Mouse (Mus musculus) hindbrain, postnatal 0 days (tissue): ENCODE results near the gene Adam3. TPM values are rescaled to one million over a fixed set of nuclear protein-coding genes. Genes with fewer than 3 reads are reported as not detected.

ENCODE experiments used
- ATAC-seq: fragments of 200-750 bp; cut with Nextera tagmentation; 2 replicates; pipeline ENCODE4 v1.8.0; 2017; ENCODE audit warnings: mild to moderate bottlenecking, moderate TSS enrichment, moderate library complexity
- DNase-seq: peaks from one replicate; pipeline ENCODE4 v3.0.0-alpha.2; 2015; ENCODE audit warnings: low spot score
- H3K27ac ChIP-seq: fragments of 300-500 bp; sonication (generic); 2 replicates; pipeline ENCODE4 v1.5.1; 2014; ENCODE audit warnings: mild to moderate bottlenecking
- H3K27me3 ChIP-seq: fragments of 300-500 bp; sonication (generic); 2 replicates; pipeline ENCODE4 v1.6.1; 2014; ENCODE audit warnings: low read length, mixed read lengths; ENCODE audit not compliant: insufficient read depth
- H3K36me3 ChIP-seq: fragments of 300-500 bp; sonication (generic); 2 replicates; pipeline ENCODE4 v1.6.1; 2014; ENCODE audit warnings: low read length, mixed read lengths; ENCODE audit not compliant: insufficient read depth
- H3K4me1 ChIP-seq: fragments of 300-500 bp; sonication (generic); 2 replicates; pipeline ENCODE4 v1.6.1; 2014; ENCODE audit warnings: antibody characterized with exemption, low read length, mixed read lengths; ENCODE audit not compliant: insufficient read depth
- H3K4me2 ChIP-seq: fragments of 300-500 bp; sonication (generic); 2 replicates; pipeline ENCODE4 v1.6.1; 2014; ENCODE audit warnings: low read depth, mild to moderate bottlenecking, low read length, moderate library complexity, mixed read lengths
- H3K4me3 ChIP-seq: fragments of 300-500 bp; sonication (generic); 2 replicates; pipeline ENCODE4 v1.5.1; 2014; ENCODE audit warnings: low read length
- H3K9ac ChIP-seq: fragments of 300-500 bp; sonication (generic); replicated peaks from 2 replicates; pipeline ENCODE4 v1.6.1; 2014; ENCODE audit warnings: mild to moderate bottlenecking, low read length, moderate library complexity, mixed read lengths
- H3K9me3 ChIP-seq: fragments of 300-500 bp; sonication (generic); 2 replicates; pipeline ENCODE4 v1.6.1; 2016; ENCODE audit warnings: low read length, mixed read lengths
- CTCF ChIP-seq: IDR thresholded peaks from 2 replicates; pipeline ENCODE4 v1.5.1; 2016; ENCODE audit warnings: antibody characterized with exemption, control low read depth, low read depth
- WGBS: fragments of 180-500 bp; shearing (Covaris S2); extraction: QIAGEN DNeasy Blood & Tissue Kit; methylation state at CpG from one replicate; pipeline ENCODE4 v1.1.7; 2014; 5-methylcytosine and 5-hydroxymethylcytosine counted together
- polyA plus RNA-seq: library from polyadenylated mRNA; unstranded; fragments of >200 nt; fragmentation: Nextera tagmentation; extraction: Ambion mirVana; gene quantifications from 2 replicates; pipeline ENCODE4 v1.2.1, GENCODE M21; 2015
- total RNA-seq: library from RNA; depleted of rRNA; stranded (reverse); fragments of >200 nt; gene quantifications from 2 replicates; pipeline ENCODE4 v1.2.3, GENCODE M21; 2014; rRNA removed

The Adam3 gene
- total RNA-seq, result not detected in 2 replicates
- polyA plus RNA-seq, result 0.34 and 0.38 TPM in 2 replicates

DNA sequence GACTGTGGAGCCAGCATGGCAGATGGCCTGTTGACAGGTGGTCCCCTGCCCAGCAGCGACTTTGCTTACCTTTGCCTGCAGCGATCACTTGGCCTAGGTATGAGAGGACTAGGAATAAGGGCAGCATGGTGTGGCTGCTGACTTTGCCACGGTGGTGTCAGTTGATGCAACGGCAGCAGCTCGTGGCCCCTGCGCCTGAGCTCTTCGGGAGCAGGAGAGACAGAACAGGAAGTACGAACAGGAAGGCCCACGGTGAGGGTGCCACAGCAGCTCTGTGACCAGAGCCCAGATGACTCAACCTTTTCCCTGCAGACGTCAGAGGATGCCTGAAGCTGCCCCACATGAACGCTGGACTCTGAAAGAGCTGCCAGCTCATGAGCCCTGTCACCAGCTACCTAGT, at the start of gene Adam3:
TSS of gene Adam3 (minus strand) at position 223 of the 400 bp plus-strand sequence.
- no peaks in the 10 kb centered on the region for H3K4me1 ChIP-seq
- WGBS, result 64% methylated on average over 11 of the region's 11 CpGs
- no peak within 1 kb of the TSS for H3K4me3 ChIP-seq
- H3K27ac ChIP-seq, result no peak within 1 kb of the TSS
- DNase-seq (peak; percentile 3), ATAC-seq (no peak)
- no peaks in the 10 kb centered on the region for H3K27me3 ChIP-seq
- no peaks in the 10 kb centered on the region for H3K36me3 ChIP-seq
- H3K9me3 ChIP-seq, result no peaks in the 10 kb centered on the region
- no peak within 1 kb of the TSS for H3K4me2 ChIP-seq
- H3K9ac ChIP-seq, result no peak within 1 kb of the TSS
- TF ChIP-seq CTCF, result no peak

GRCm38 (mm10) chr8:24724886-24725626, 596 bp downstream of the Adam3 start:
- Histone ChIP-seq H3K9ac (no peak overlapping the region), H3K4me3 (no peak overlapping the region)
- DNase-seq, result no peak

More at GRCm38 (mm10) chr8:24724886-24725626, 596 bp downstream of the Adam3 start:
- H3K36me3 ChIP-seq, result no peaks in the 10 kb centered on the region
- ATAC-seq, result no peak
- TF ChIP-seq CTCF, result no peak
- no peak overlapping the region for H3K4me2 ChIP-seq
- H3K4me1 ChIP-seq, result no peaks in the 10 kb centered on the region
- 79% methylated on average over 16 of the region's 16 CpGs for WGBS
- no peaks in the 10 kb centered on the region for H3K9me3 ChIP-seq
- H3K27me3 ChIP-seq, result no peaks in the 10 kb centered on the region
- no peak overlapping the region for H3K27ac ChIP-seq

Other genes starting within 250 kb of the Adam3 start
- 1.0 TPM in 1 of 2 replicates, not detected in the other for gene Adam5, start 98.5 kb upstream of the Adam3 start, total RNA-seq
- gene Adam5, start 98.5 kb upstream of the Adam3 start, polyA plus RNA-seq, result 0.83 and 0.90 TPM in 2 replicates